Mouse (Mus musculus) liver, embryonic 11.5 days (tissue): ENCODE results near the gene Tmem235. TPM values are rescaled to one million over a fixed set of nuclear protein-coding genes. Genes with fewer than 3 reads are reported as not detected.

Experiments
- ATAC-seq: fragments of 200-750 bp; cut with Nextera tagmentation; replicated peaks from 2 replicates; pipeline ENCODE4 v1.8.0; 2017; ENCODE audit warnings: moderate number of reproducible peaks, mild to moderate bottlenecking, moderate TSS enrichment, moderate library complexity; ENCODE audit not compliant: low FRiP score
- DNase-seq: peaks from one replicate; pipeline ENCODE4 v3.0.0-alpha.2; 2017; ENCODE audit warnings: low spot score
- H3K27ac ChIP-seq: fragments of 300-500 bp; sonication (generic); 2 replicates; pipeline ENCODE4 v1.5.1; 2014; ENCODE audit warnings: mild to moderate bottlenecking, low read depth, low read length, control low read depth
- H3K27me3 ChIP-seq: fragments of 300-500 bp; sonication (generic); replicated peaks from 2 replicates; pipeline ENCODE4 v1.6.1; 2014; ENCODE audit warnings: low read length, mixed read lengths; ENCODE audit not compliant: control insufficient read depth, insufficient read depth
- H3K36me3 ChIP-seq: fragments of 300-500 bp; sonication (generic); 2 replicates; pipeline ENCODE4 v1.6.1; 2014; ENCODE audit warnings: mild to moderate bottlenecking, low read length, moderate library complexity, mixed read lengths; ENCODE audit not compliant: control insufficient read depth, insufficient read depth
- H3K4me1 ChIP-seq: fragments of 300-500 bp; sonication (generic); replicated peaks from 2 replicates; pipeline ENCODE4 v1.6.1; 2014; ENCODE audit warnings: low read length, mixed read lengths; ENCODE audit not compliant: control insufficient read depth, insufficient read depth
- H3K4me2 ChIP-seq: fragments of 300-500 bp; sonication (generic); 2 replicates; pipeline ENCODE4 v1.6.1; 2014; ENCODE audit warnings: mild to moderate bottlenecking, control low read depth, moderate library complexity
- H3K4me3 ChIP-seq: fragments of 300-500 bp; sonication (generic); 2 replicates; pipeline ENCODE4 v1.5.1; 2014; ENCODE audit warnings: low read depth, low read length, control low read depth
- H3K9ac ChIP-seq: fragments of 300-500 bp; sonication (generic); 2 replicates; pipeline ENCODE4 v1.6.1; 2014; ENCODE audit warnings: low read depth, low read length, control low read depth
- H3K9me3 ChIP-seq: fragments of 300-500 bp; sonication (generic); 2 replicates; pipeline ENCODE4 v1.6.1; 2016; ENCODE audit warnings: low read length, inconsistent platforms, mixed read lengths; ENCODE audit not compliant: control insufficient read depth
- whole genome bisulfite sequencing: fragments of 180-500 bp; shearing (Covaris S2); extraction: QIAGEN DNeasy Blood & Tissue Kit; methylation state at CpG from one replicate; pipeline ENCODE4 v1.1.7; 2014; 5-methylcytosine and 5-hydroxymethylcytosine counted together
- polyA plus RNA-seq: library from polyadenylated mRNA; unstranded; fragments of >200 nt; fragmentation: Nextera tagmentation; extraction: Ambion mirVana; gene quantifications from 2 replicates; pipeline ENCODE4 v1.2.1, GENCODE M21; 2014

Gene Tmem235
- polyA plus RNA-seq, 1 experiment from 2014 or later = not detected

DNA sequence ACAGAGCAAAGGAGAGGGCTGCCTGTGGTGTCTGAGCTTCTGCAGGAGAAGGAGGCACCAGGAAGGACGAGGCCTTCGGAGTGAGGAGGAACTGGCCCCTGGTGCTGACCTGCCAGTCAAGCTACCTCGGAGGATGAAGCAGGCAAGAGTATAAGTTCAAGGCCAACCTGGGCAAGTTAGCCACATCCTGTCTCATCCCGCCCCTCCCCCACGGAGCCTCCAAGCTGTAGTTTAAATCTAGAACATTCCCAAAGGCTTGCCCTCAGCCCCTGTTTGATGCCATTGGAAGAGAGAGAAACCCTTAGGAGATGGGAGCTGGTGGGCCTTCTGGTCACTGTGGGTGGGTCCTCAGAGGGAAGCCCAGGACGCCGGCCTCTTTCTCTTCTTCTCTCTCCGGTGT lies 43.9 kb downstream of the Tmem235 start:
- Histone ChIP-seq H3K4me1 (no peaks in the 10 kb centered on the region), H3K9me3 (no peaks in the 10 kb centered on the region), H3K27ac (no peak overlapping the region), H3K4me2 (no peak overlapping the region), H3K36me3 (no peaks in the 10 kb centered on the region), H3K9ac (no peak overlapping the region), H3K4me3 (no peak overlapping the region), H3K27me3 (no peaks in the 10 kb centered on the region)
- DNase-seq (no peak), ATAC-seq (no peak)
- WGBS = 72% methylated on average over 8 of the region's 8 CpGs

- no peak for DNase-seq
- Histone ChIP-seq H3K9ac (no peak overlapping the region), H3K4me3 (no peak overlapping the region), H3K27me3 (no peaks in the 10 kb centered on the region), H3K4me1 (peaks cover 18% of the 10 kb centered on the region), H3K27ac (no peak overlapping the region), H3K36me3 (no peaks in the 10 kb centered on the region), H3K4me2 (no peak overlapping the region), H3K9me3 (no peaks in the 10 kb centered on the region)
- WGBS = 64% methylated on average over 8 of the region's 8 CpGs
- no peak for ATAC-seq
Observed at GRCm38 (mm10) chr11:117909337-117909736, 48.8 kb downstream of the Tmem235 start.

DNA sequence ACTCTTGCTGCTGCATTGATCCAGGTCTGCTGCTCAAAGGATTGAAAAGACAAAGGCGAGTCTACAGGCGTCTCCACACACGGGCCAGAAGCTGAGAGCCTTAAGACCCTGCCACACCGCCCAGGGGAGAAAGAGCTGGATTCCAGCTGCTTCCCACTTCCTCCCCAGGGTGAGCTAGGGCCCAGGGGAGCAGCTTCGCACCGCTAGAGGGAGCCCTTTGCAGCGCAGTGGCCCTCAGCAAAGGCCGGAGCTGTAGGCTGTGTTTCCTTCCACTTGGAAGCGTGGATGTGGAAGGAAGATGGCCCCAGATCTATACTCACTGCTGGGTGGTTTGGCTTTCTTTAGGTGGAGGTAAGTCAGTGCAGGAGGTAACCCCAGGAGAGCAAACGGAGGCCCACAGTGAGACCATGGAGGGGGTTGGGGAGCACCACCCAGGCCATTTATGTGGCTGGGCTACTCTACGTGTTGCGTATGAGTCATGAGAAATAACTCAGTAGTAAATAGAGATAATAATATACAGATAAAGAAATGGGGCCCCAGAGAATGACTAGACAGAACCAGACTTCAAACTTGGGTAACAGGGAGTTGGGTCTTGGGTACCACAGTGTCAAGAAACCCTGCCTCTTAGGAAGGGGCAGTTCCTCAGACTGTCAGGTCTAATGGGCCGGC lies 52.3 kb downstream of the Tmem235 start:
- ATAC-seq = peak; percentile 71
- H3K4me2 ChIP-seq = peak overlapping the region; percentile 11; the same call in 1 of the 2 replicates
- no peak overlapping the region for H3K27ac ChIP-seq
- no peaks in the 10 kb centered on the region for H3K36me3 ChIP-seq
- peaks cover 7% of the 10 kb centered on the region; the same call in 1 of the 2 replicates for H3K9me3 ChIP-seq
- 29% methylated on average over 13 of the region's 13 CpGs for WGBS
- no peaks in the 10 kb centered on the region for H3K27me3 ChIP-seq
- peaks cover 25% of the 10 kb centered on the region for H3K4me1 ChIP-seq
- DNase-seq = peak; percentile 84
- no peak overlapping the region; the same call in 1 of the 2 replicates for H3K9ac ChIP-seq
- no peak overlapping the region; the same call in 1 of the 2 replicates for H3K4me3 ChIP-seq

- whole genome bisulfite sequencing = 17% methylated on average over 12 of the region's 12 CpGs
- peaks cover 25% of the 10 kb centered on the region for H3K4me1 ChIP-seq
- H3K36me3 ChIP-seq = no peaks in the 10 kb centered on the region
- no peak overlapping the region for H3K9ac ChIP-seq
- peak; percentile 89 for ATAC-seq
- DNase-seq = no peak
- peak overlapping the region; percentile 32; the same call in 1 of the 2 replicates for H3K27ac ChIP-seq
- peak overlapping the region; percentile 17 for H3K4me2 ChIP-seq
- H3K9me3 ChIP-seq = peaks cover 7% of the 10 kb centered on the region; the same call in 1 of the 2 replicates
- H3K4me3 ChIP-seq = no peak overlapping the region
- H3K27me3 ChIP-seq = no peaks in the 10 kb centered on the region
Observed at GRCm38 (mm10) chr11:117914531-117914930, 54.0 kb downstream of the Tmem235 start.

Other genes with a start within 250 kb of the Tmem235 start
- 8.0 TPM in 2 replicates for gene Tnrc6c, start 206.5 kb upstream of the Tmem235 start, polyA plus RNA-seq
- gene Tmc8, start 78.7 kb upstream of the Tmem235 start, polyA plus RNA-seq = 18.6 and 18.8 TPM in 2 replicates
- 61.2 and 62.1 TPM in 2 replicates for gene Tmc6, start 78.6 kb upstream of the Tmem235 start, polyA plus RNA-seq
- gene 6030468B19Rik, start 63.1 kb upstream of the Tmem235 start, polyA plus RNA-seq = 49.3 and 54.3 TPM in 2 replicates
- gene Gm20708, start 51.1 kb upstream of the Tmem235 start, polyA plus RNA-seq = 0.21 and 0.80 TPM in 2 replicates
- 92.1 and 99.4 TPM in 2 replicates for gene Syngr2, start 51.1 kb upstream of the Tmem235 start, polyA plus RNA-seq
- gene Afmid, start 34.8 kb upstream of the Tmem235 start, polyA plus RNA-seq = 8.4 and 11.1 TPM in 2 replicates
- 185 and 192 TPM in 2 replicates for gene Tk1, start 34.7 kb upstream of the Tmem235 start, polyA plus RNA-seq
- 430 and 440 TPM in 2 replicates for gene Birc5, start 11.5 kb upstream of the Tmem235 start, polyA plus RNA-seq
- 1.5 and 1.7 TPM in 2 replicates for gene Tha1, start 12.7 kb downstream of the Tmem235 start, polyA plus RNA-seq
- gene Socs3, start 109.3 kb downstream of the Tmem235 start, polyA plus RNA-seq = 3.7 and 4.6 TPM in 2 replicates
- gene Pgs1, start 125.5 kb downstream of the Tmem235 start, polyA plus RNA-seq = 31.5 and 31.9 TPM in 2 replicates